Mouse (Mus musculus): ENCODE measurements around the gene Igsf6.

The Igsf6 gene

DNA sequence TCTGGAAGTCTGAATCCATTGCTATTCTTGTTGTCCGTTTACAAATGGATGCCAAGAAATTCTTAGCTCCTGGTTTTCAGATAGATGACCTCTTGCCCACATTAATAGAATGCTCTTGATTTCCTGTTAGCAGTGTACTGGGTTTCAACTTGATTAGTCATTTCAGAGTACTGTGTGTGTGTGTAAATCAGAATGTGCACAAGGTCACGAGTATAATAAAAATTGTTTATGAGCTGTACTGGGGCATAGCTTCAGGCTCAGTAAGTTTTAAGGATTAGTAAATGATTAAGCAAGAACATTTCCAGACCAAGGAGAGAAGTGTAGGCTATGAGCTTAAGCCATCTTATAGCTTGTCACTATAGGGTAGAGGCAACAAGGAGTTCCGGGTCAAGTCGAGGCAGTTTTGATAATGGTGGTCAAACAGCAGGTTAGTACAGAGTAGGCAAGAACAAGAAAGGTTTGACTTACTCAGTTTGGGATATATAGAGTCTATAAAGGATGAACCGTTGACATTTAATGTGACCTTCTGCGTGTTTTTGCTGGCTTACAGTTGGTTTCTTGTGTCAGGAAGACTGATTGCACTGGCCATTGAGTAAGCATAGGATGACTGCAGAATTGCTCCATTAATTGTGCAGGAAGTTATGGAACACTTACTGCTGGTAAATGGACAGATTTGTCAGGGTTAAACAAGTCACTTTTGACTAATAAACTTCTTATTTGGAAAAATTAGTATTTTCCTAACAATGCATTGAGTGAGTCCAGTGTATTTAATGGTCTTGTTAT is 28.5 kb downstream of the Igsf6 start:
- TF ChIP-seq POU5F1 (IDR thresholded peaks at IDR 0.05; ENCODE audit: borderline replicate concordance, low read length) (no peak), NANOG (IDR thresholded peaks at IDR 0.05; ENCODE audit: borderline replicate concordance, low read length) (no peak), CTCF (conservative IDR thresholded peaks at IDR 0.05; ENCODE audit: low read length) (no peak)
- Histone ChIP-seq H3K27me3 (ENCODE audit: insufficient read depth, low read length) (no peaks in the 10 kb centered on the region), H3K4me3 (replicated peaks; ENCODE audit: low read length) (no peak overlapping the region), H3K9me3 (ENCODE audit: low read length) (no peaks in the 10 kb centered on the region), H3K4me1 (replicated peaks; ENCODE audit: low read depth, low read length) (no peaks in the 10 kb centered on the region), H3K36me3 (ENCODE audit: insufficient read depth, low read length) (peaks cover 14% of the 10 kb centered on the region; the same call in 1 of the 2 replicates)

GRCm38 (mm10) chr7:121044251-121044650 is 30.1 kb downstream of the Igsf6 start:
- Histone ChIP-seq H3K4me1 (replicated peaks; ENCODE audit: low read depth, low read length) (no peaks in the 10 kb centered on the region), H3K36me3 (ENCODE audit: insufficient read depth, low read length) (peaks cover 13% of the 10 kb centered on the region; the same call in 1 of the 2 replicates), H3K4me3 (replicated peaks; ENCODE audit: low read length) (no peak overlapping the region), H3K9me3 (ENCODE audit: low read length) (no peaks in the 10 kb centered on the region), H3K27me3 (ENCODE audit: insufficient read depth, low read length) (no peaks in the 10 kb centered on the region)
- TF ChIP-seq POU5F1 (IDR thresholded peaks at IDR 0.05; ENCODE audit: borderline replicate concordance, low read length) = no peak
- no peak for TF ChIP-seq CTCF (conservative IDR thresholded peaks at IDR 0.05; ENCODE audit: low read length)
- no peak for TF ChIP-seq NANOG (IDR thresholded peaks at IDR 0.05; ENCODE audit: borderline replicate concordance, low read length)

- no peaks in the 10 kb centered on the region for H3K9me3 ChIP-seq (ENCODE audit: low read length)
- H3K36me3 ChIP-seq (ENCODE audit: insufficient read depth, low read length) = peaks cover 8% of the 10 kb centered on the region; the same call in 1 of the 2 replicates
- H3K27me3 ChIP-seq (ENCODE audit: insufficient read depth, low read length) = no peaks in the 10 kb centered on the region
- TF ChIP-seq CTCF (conservative IDR thresholded peaks at IDR 0.05; ENCODE audit: low read length) = no peak
- TF ChIP-seq NANOG (IDR thresholded peaks at IDR 0.05; ENCODE audit: borderline replicate concordance, low read length) = no peak
- TF ChIP-seq POU5F1 (IDR thresholded peaks at IDR 0.05; ENCODE audit: borderline replicate concordance, low read length) = no peak
- H3K4me3 ChIP-seq (replicated peaks; ENCODE audit: low read length) = no peak overlapping the region
- H3K4me1 ChIP-seq (replicated peaks; ENCODE audit: low read depth, low read length) = no peaks in the 10 kb centered on the region
Measured at GRCm38 (mm10) chr7:121043510-121043909, 30.9 kb downstream of the Igsf6 start.

DNA sequence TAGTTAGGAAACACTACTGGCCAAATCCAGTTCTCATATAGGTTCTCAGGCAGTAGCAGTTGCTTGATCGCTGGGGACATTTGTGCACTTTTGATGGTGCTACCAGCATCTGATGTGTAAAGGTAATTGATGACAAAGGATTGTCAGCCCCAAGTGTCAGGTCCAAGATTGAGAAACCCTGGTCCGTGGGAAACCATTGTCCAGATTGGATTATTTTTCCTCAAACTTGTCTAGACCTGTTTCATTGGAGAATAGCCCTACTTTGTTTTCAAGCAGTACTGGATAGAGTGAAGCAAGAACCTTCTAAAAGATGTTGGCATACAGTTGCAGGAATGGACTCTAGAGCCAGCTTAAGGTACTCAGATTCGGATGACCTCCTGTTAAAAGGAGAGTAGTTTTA is 31.4 kb downstream of the Igsf6 start:
- H3K36me3 ChIP-seq (ENCODE audit: insufficient read depth, low read length) = peaks cover 2% of the 10 kb centered on the region; the same call in 1 of the 2 replicates
- H3K27me3 ChIP-seq (ENCODE audit: insufficient read depth, low read length) = no peaks in the 10 kb centered on the region
- no peaks in the 10 kb centered on the region for H3K9me3 ChIP-seq (ENCODE audit: low read length)
- H3K4me1 ChIP-seq (replicated peaks; ENCODE audit: low read depth, low read length) = no peaks in the 10 kb centered on the region
- TF ChIP-seq NANOG (IDR thresholded peaks at IDR 0.05; ENCODE audit: borderline replicate concordance, low read length) (no peak), CTCF (conservative IDR thresholded peaks at IDR 0.05; ENCODE audit: low read length) (no peak), POU5F1 (IDR thresholded peaks at IDR 0.05; ENCODE audit: borderline replicate concordance, low read length) (no peak)
- no peak overlapping the region for H3K4me3 ChIP-seq (replicated peaks; ENCODE audit: low read length)

- Histone ChIP-seq H3K4me1 (replicated peaks; ENCODE audit: low read depth, low read length) (no peaks in the 10 kb centered on the region), H3K4me3 (replicated peaks; ENCODE audit: low read length) (no peak overlapping the region), H3K9me3 (ENCODE audit: low read length) (no peaks in the 10 kb centered on the region), H3K27me3 (ENCODE audit: insufficient read depth, low read length) (no peaks in the 10 kb centered on the region), H3K36me3 (ENCODE audit: insufficient read depth, low read length) (no peaks in the 10 kb centered on the region)
- TF ChIP-seq CTCF (conservative IDR thresholded peaks at IDR 0.05; ENCODE audit: low read length) (no peak), NANOG (IDR thresholded peaks at IDR 0.05; ENCODE audit: borderline replicate concordance, low read length) (no peak), POU5F1 (IDR thresholded peaks at IDR 0.05; ENCODE audit: borderline replicate concordance, low read length) (no peak)
Measured at GRCm38 (mm10) chr7:121041989-121042388, 32.4 kb downstream of the Igsf6 start.

DNA sequence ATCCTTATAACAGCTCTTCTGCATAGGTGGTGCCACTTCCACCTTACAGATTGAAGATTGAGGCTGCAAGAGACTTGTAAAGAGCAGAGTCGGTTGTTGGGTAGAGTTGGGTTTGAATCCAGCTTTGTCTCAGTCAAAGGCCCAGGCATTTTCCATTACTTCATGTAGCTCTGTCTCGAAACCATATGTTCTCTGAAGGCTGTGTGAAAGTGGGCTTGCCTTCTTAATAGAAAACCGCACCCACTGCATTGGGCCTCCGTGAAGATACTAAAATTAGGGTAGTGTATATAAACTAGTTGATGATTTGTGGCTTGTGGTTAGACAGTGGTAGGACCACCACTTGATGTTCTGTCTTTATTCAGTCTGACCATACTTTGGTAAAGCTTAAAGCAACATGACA is 33.8 kb downstream of the Igsf6 start:
- H3K4me3 ChIP-seq (replicated peaks; ENCODE audit: low read length) = no peak overlapping the region
- H3K27me3 ChIP-seq (ENCODE audit: insufficient read depth, low read length) = no peaks in the 10 kb centered on the region
- H3K4me1 ChIP-seq (replicated peaks; ENCODE audit: low read depth, low read length) = peaks cover 10% of the 10 kb centered on the region
- TF ChIP-seq POU5F1 (IDR thresholded peaks at IDR 0.05; ENCODE audit: borderline replicate concordance, low read length) (no peak), NANOG (IDR thresholded peaks at IDR 0.05; ENCODE audit: borderline replicate concordance, low read length) (no peak), CTCF (conservative IDR thresholded peaks at IDR 0.05; ENCODE audit: low read length) (no peak)
- no peaks in the 10 kb centered on the region for H3K9me3 ChIP-seq (ENCODE audit: low read length)
- H3K36me3 ChIP-seq (ENCODE audit: insufficient read depth, low read length) = no peaks in the 10 kb centered on the region

- H3K9me3 ChIP-seq (ENCODE audit: low read length) = no peaks in the 10 kb centered on the region
Measured at GRCm38 (mm10) chr7:121035161-121035721, 39.1 kb downstream of the Igsf6 start.

GRCm38 (mm10) chr7:121034701-121035141 is 39.7 kb downstream of the Igsf6 start:
- Histone ChIP-seq H3K9me3 (ENCODE audit: low read length) (no peaks in the 10 kb centered on the region), H3K27me3 (ENCODE audit: insufficient read depth, low read length) (no peaks in the 10 kb centered on the region), H3K36me3 (ENCODE audit: insufficient read depth, low read length) (no peaks in the 10 kb centered on the region), H3K4me1 (replicated peaks; ENCODE audit: low read depth, low read length) (peaks cover 14% of the 10 kb centered on the region), H3K4me3 (replicated peaks; ENCODE audit: low read length) (peak overlapping the region; percentile 95)
- TF ChIP-seq NANOG (IDR thresholded peaks at IDR 0.05; ENCODE audit: borderline replicate concordance, low read length) (no peak), POU5F1 (IDR thresholded peaks at IDR 0.05; ENCODE audit: borderline replicate concordance, low read length) (no peak), CTCF (conservative IDR thresholded peaks at IDR 0.05; ENCODE audit: low read length) (no peak)

More at GRCm38 (mm10) chr7:121035161-121035721, 39.1 kb downstream of the Igsf6 start:
- Histone ChIP-seq H3K4me1 (replicated peaks; ENCODE audit: low read depth, low read length) (peaks cover 14% of the 10 kb centered on the region), H3K27me3 (ENCODE audit: insufficient read depth, low read length) (no peaks in the 10 kb centered on the region), H3K36me3 (ENCODE audit: insufficient read depth, low read length) (no peaks in the 10 kb centered on the region), H3K4me3 (replicated peaks; ENCODE audit: low read length) (peak overlapping the region; percentile 95)
- TF ChIP-seq CTCF (conservative IDR thresholded peaks at IDR 0.05; ENCODE audit: low read length) (no peak), POU5F1 (IDR thresholded peaks at IDR 0.05; ENCODE audit: borderline replicate concordance, low read length) (no peak)

All from E14TG2a.4 (cell line).